Comparison of ENCODE assay signal across 21 mouse cellular contexts in genomic region chr10:128798676-128799075, GRCm38 (mm10). TPM values are rescaled to one million over a fixed set of nuclear protein-coding genes. Genes with fewer than 3 reads are reported as not detected.
A peak's percentile ranks its signal among the peaks of the same experiment; 100 is the strongest.
DNase-seq lines count a peak whose midpoint lies in the region; ATAC-seq and TF ChIP-seq lines count a peak whose summit lies in the region.
"Had no signal": no experiment of that assay in that cellular context is flagged by ENCODE, and none has a peak within 500 bp of the region (broad histone marks: within the 10 kb centered on the region; RNA-seq: fewer than 3 reads in every experiment).

No protein-coding gene starts in this region.

- intact Hi-C loops in heart, postnatal 14 days (cut with DNase I): no loop called here

- no peaks in the 10 kb centered on the region for H3K9me3 ChIP-seq in forebrain, embryonic 11.5 days (ENCODE audit: control insufficient read depth, low read length)
- no peaks in the 10 kb centered on the region for H3K9me3 ChIP-seq in forebrain, postnatal 0 days (ENCODE audit: low read length)
- H3K9me3 ChIP-seq: G1E had no signal

- no peaks in the 10 kb centered on the region for H3K27me3 ChIP-seq in forebrain, embryonic 11.5 days (ENCODE audit: control insufficient read depth, insufficient read depth, low read length)
- no peaks in the 10 kb centered on the region for H3K27me3 ChIP-seq in forebrain, postnatal 0 days (ENCODE audit: insufficient read depth, low read length)
- H3K27me3 ChIP-seq: CH12.LX, Patski had no signal

- WGBS in forebrain, embryonic 11.5 days: 95% methylated on average over 8 of the region's 8 CpGs
- WGBS in forebrain, postnatal 0 days: 93% methylated on average over 8 of the region's 8 CpGs

- H3K4me1 ChIP-seq in forebrain, embryonic 11.5 days (replicated peaks; ENCODE audit: control insufficient read depth, insufficient read depth, low read length): peaks cover 2% of the 10 kb centered on the region; the same call in 1 of the 2 replicates
- H3K4me1 ChIP-seq in forebrain, postnatal 0 days (ENCODE audit: insufficient read depth): no peaks in the 10 kb centered on the region; the same call in 1 of the 2 replicates

- H3K9ac ChIP-seq in forebrain, embryonic 11.5 days (ENCODE audit: low read length): no peak overlapping the region
- H3K9ac ChIP-seq in forebrain, postnatal 0 days: no peak overlapping the region

- H3K36me3 ChIP-seq in forebrain, embryonic 11.5 days (ENCODE audit: control insufficient read depth, insufficient read depth, low read length): no peaks in the 10 kb centered on the region; the same call in 1 of the 2 replicates
- H3K36me3 ChIP-seq in forebrain, postnatal 0 days (ENCODE audit: insufficient read depth): peaks cover 7% of the 10 kb centered on the region; the same call in 1 of the 2 replicates

- no peak for ATAC-seq in forebrain, embryonic 11.5 days (replicated peaks; ENCODE audit: low FRiP score)
- no peak for ATAC-seq in forebrain, postnatal 0 days
- ATAC-seq: activated CD4-positive, CD25-positive, alpha-beta regulatory T cell, adult 4 months; CD4-positive, CD25-positive, alpha-beta regulatory T cell, adult 4 months; Patski had no signal

- H3K27ac ChIP-seq in forebrain, embryonic 11.5 days (ENCODE audit: low read depth, low read length): no peak overlapping the region
- H3K27ac ChIP-seq in forebrain, postnatal 0 days (ENCODE audit: low read depth, low read length): no peak overlapping the region

- DNase-seq in forebrain, embryonic 11.5 days (ENCODE audit: low spot score): peak; percentile 23
- no peak for DNase-seq in forebrain, postnatal 0 days
- peak; percentile 84 for DNase-seq in heart, adult 11 months
- no peak for DNase-seq in heart, postnatal 14 days
- DNase-seq in testis, postnatal 10 days (ENCODE audit: low spot score): peak; percentile 26
- DNase-seq in testis, postnatal 14 days (ENCODE audit: low spot score): no peak
- DNase-seq: adrenal gland, adult 2 months; adrenal gland, adult 8-10 months; adrenal gland, postnatal 10 days; adrenal gland, postnatal 14 days; adrenal gland, postnatal 25 days; adrenal gland, postnatal 36 days; B cell, adult 2 months; cerebellum, adult 11 months; cerebellum, adult 11-12 months; cerebellum, adult 18-20 months had no signal

- no peak overlapping the region for H3K4me2 ChIP-seq in forebrain, embryonic 11.5 days (ENCODE audit: low read depth, low read length, severe bottlenecking)
- no peak overlapping the region for H3K4me2 ChIP-seq in forebrain, postnatal 0 days (ENCODE audit: low read depth)

- H3K4me3 ChIP-seq in forebrain, embryonic 11.5 days (ENCODE audit: low read depth, low read length): no peak overlapping the region
- H3K4me3 ChIP-seq in forebrain, postnatal 0 days (ENCODE audit: low read depth, low read length): no peak overlapping the region

- TF ChIP-seq CTCF in forebrain, postnatal 0 days (IDR thresholded peaks at IDR 0.05; ENCODE audit: low read depth): no peak

RNA-seq across cellular contexts. Expression of gene Dnajc14, which starts 5.2 kb away (rescaled TPM):
- 38.6 and 38.8 TPM in 2 replicates for polyA plus RNA-seq in forebrain, embryonic 11.5 days (2014; fragmentation: Nextera tagmentation; extraction: Ambion mirVana)
- total RNA-seq in forebrain, postnatal 0 days (2014; rRNA removed): 39.6 and 45.7 TPM in 2 replicates
- 30.5 and 38.2 TPM in 2 replicates for polyA plus RNA-seq in forebrain, postnatal 0 days (2015; fragmentation: Nextera tagmentation; extraction: Ambion mirVana)
- 10 to 100 TPM; 37.9 to 38.7 TPM for total RNA-seq in heart, postnatal 14 days (2021)

RNA-seq across cellular contexts. Expression of gene Tmem198b, which starts 5.5 kb away (rescaled TPM):
- 22.7 and 24.2 TPM in 2 replicates for polyA plus RNA-seq in forebrain, embryonic 11.5 days (2014; fragmentation: Nextera tagmentation; extraction: Ambion mirVana)
- total RNA-seq in forebrain, postnatal 0 days (2014; rRNA removed): 9.5 and 12.9 TPM in 2 replicates
- polyA plus RNA-seq in forebrain, postnatal 0 days (2015; fragmentation: Nextera tagmentation; extraction: Ambion mirVana): 12.9 and 14.6 TPM in 2 replicates
- total RNA-seq in heart, postnatal 14 days (2021): 10 to 100 TPM in 1 of 2 experiments, 1 to 10 TPM in 1; 8.6 to 11.1 TPM

RNA-seq across cellular contexts. Expression of gene Mmp19, which starts 8.0 kb away (rescaled TPM):
- 0.51 and 0.60 TPM in 2 replicates for polyA plus RNA-seq in forebrain, embryonic 11.5 days (2014; fragmentation: Nextera tagmentation; extraction: Ambion mirVana)
- 0.57 and 0.69 TPM in 2 replicates for total RNA-seq in forebrain, postnatal 0 days (2014; rRNA removed)
- polyA plus RNA-seq in forebrain, postnatal 0 days (2015; fragmentation: Nextera tagmentation; extraction: Ambion mirVana): 0.33 and 0.36 TPM in 2 replicates
- total RNA-seq in heart, postnatal 14 days (2021): 1 to 10 TPM; 4.5 to 5.8 TPM
- polyA plus RNA-seq: activated CD4-positive, CD25-positive, alpha-beta regulatory T cell, adult 4 months had no signal

RNA-seq across cellular contexts. Expression of gene Sarnp, which starts 18.5 kb away (rescaled TPM):
- polyA plus RNA-seq in forebrain, embryonic 11.5 days (2014; fragmentation: Nextera tagmentation; extraction: Ambion mirVana): 263 and 284 TPM in 2 replicates
- 54.6 and 59.6 TPM in 2 replicates for total RNA-seq in forebrain, postnatal 0 days (2014; rRNA removed)
- 146 and 167 TPM in 2 replicates for polyA plus RNA-seq in forebrain, postnatal 0 days (2015; fragmentation: Nextera tagmentation; extraction: Ambion mirVana)
- 10 to 100 TPM; 40.9 to 44.9 TPM for total RNA-seq in heart, postnatal 14 days (2021)

RNA-seq across cellular contexts. Expression of gene Ormdl2, which starts 22.8 kb away (rescaled TPM):
- polyA plus RNA-seq in forebrain, embryonic 11.5 days (2014; fragmentation: Nextera tagmentation; extraction: Ambion mirVana): 70.1 and 73.0 TPM in 2 replicates
- total RNA-seq in forebrain, postnatal 0 days (2014; rRNA removed): 6.3 and 8.3 TPM in 2 replicates
- 13.2 and 16.1 TPM in 2 replicates for polyA plus RNA-seq in forebrain, postnatal 0 days (2015; fragmentation: Nextera tagmentation; extraction: Ambion mirVana)
- 10 to 100 TPM in 1 of 2 experiments, 1 to 10 TPM in 1; 6.5 to 10.2 TPM for total RNA-seq in heart, postnatal 14 days (2021)

Comparison
In these comparisons a context has a peak if more than half of its experiments do, and no peak if none do; other contexts are left out.
1. DNase-seq: peak in forebrain, embryonic 11.5 days (single experiment), heart, adult 11 months (single experiment) and testis, postnatal 10 days (single experiment); none in forebrain, postnatal 0 days (single experiment), heart, postnatal 14 days (0 of 2) and testis, postnatal 14 days (single experiment).